9 mouse cellular contexts compared by ENCODE assay signal in genomic region chr7:112479116-112479515, GRCm38 (mm10). TPM values are rescaled to one million over a fixed set of nuclear protein-coding genes. Genes with fewer than 3 reads are reported as not detected.
DNase-seq lines count a peak whose midpoint lies in the region; ATAC-seq lines count a peak whose summit lies in the region.
"Had no signal": no experiment of that assay in that cellular context is flagged by ENCODE, and none has a peak within 500 bp of the region (broad histone marks: within the 10 kb centered on the region; RNA-seq: fewer than 3 reads in every experiment).

No protein-coding gene starts in this region.

- H3K4me2 ChIP-seq in kidney, embryonic 16.5 days (replicated peaks; ENCODE audit: low read depth, low read length) = no peak overlapping the region
- H3K4me2 ChIP-seq in limb, embryonic 13.5 days (replicated peaks) = no peak overlapping the region
- H3K4me2 ChIP-seq: midbrain, embryonic 12.5 days had no signal

- no peaks in the 10 kb centered on the region for H3K27me3 ChIP-seq in kidney, embryonic 16.5 days (ENCODE audit: insufficient read depth, low read length)
- no peaks in the 10 kb centered on the region for H3K27me3 ChIP-seq in limb, embryonic 13.5 days
- H3K27me3 ChIP-seq: midbrain, embryonic 12.5 days had no signal

- H3K27ac ChIP-seq in kidney, embryonic 16.5 days (ENCODE audit: low read length) = peak overlapping the region; percentile 50
- 0 out of 2 replicates have a peak overlapping the region, but pooled peaks have one; percentile 12 for H3K27ac ChIP-seq in limb, embryonic 13.5 days
- H3K27ac ChIP-seq: midbrain, embryonic 12.5 days had no signal

- no peaks in the 10 kb centered on the region for H3K36me3 ChIP-seq in kidney, embryonic 16.5 days (ENCODE audit: insufficient read depth, low read length)
- H3K36me3 ChIP-seq in limb, embryonic 13.5 days = no peaks in the 10 kb centered on the region
- H3K36me3 ChIP-seq: midbrain, embryonic 12.5 days had no signal

- peak; percentile 75 for ATAC-seq in kidney, embryonic 16.5 days (ENCODE audit: low FRiP score, low TSS enrichment)
- no peak; the same call in 1 of the 2 replicates for ATAC-seq in limb, embryonic 13.5 days (ENCODE audit: low FRiP score, low read depth)
- ATAC-seq in megakaryocyte, adult 5-6 weeks (ENCODE audit: poor library complexity, severe bottlenecking) = no peak

- H3K4me3 ChIP-seq in kidney, embryonic 16.5 days (ENCODE audit: low read length) = no peak overlapping the region
- H3K4me3 ChIP-seq in limb, embryonic 13.5 days = no peak overlapping the region
- H3K4me3 ChIP-seq: midbrain, embryonic 12.5 days had no signal

- no peak overlapping the region for H3K9ac ChIP-seq in kidney, embryonic 16.5 days (replicated peaks; ENCODE audit: low read length)
- no peak overlapping the region for H3K9ac ChIP-seq in limb, embryonic 13.5 days
- H3K9ac ChIP-seq: midbrain, embryonic 12.5 days had no signal

- DNase-seq in ovary, postnatal 36 days (ENCODE audit: low spot score) = peak; percentile 47
- DNase-seq in ovary, postnatal 10 days (ENCODE audit: low spot score) = no peak
- DNase-seq in heart, adult 11 months = peak; percentile 98
- no peak for DNase-seq in natural killer cell, adult 2 months (ENCODE audit: low spot score in 2 of 2)
- no peak for DNase-seq in embryo, embryonic 11 days

- no peaks in the 10 kb centered on the region for H3K9me3 ChIP-seq in kidney, embryonic 16.5 days (ENCODE audit: low read length)
- H3K9me3 ChIP-seq in limb, embryonic 13.5 days = no peaks in the 10 kb centered on the region
- H3K9me3 ChIP-seq: midbrain, embryonic 12.5 days had no signal

- 31% methylated on average over 6 of the region's 6 CpGs for WGBS in kidney, embryonic 16.5 days
- WGBS in limb, embryonic 13.5 days = 62% methylated on average over 6 of the region's 6 CpGs

- H3K4me1 ChIP-seq in kidney, embryonic 16.5 days (ENCODE audit: insufficient read depth, low read length) = peaks cover 42% of the 10 kb centered on the region
- H3K4me1 ChIP-seq in limb, embryonic 13.5 days = peaks cover 46% of the 10 kb centered on the region

RNA-seq across cellular contexts. Expression of gene Parva, which starts 51.8 kb away (rescaled TPM):
- polyA plus RNA-seq in kidney, embryonic 16.5 days (2015; fragmentation: Nextera tagmentation; extraction: Ambion mirVana) = 120 and 126 TPM in 2 replicates
- polyA plus RNA-seq in limb, embryonic 13.5 days (2015; fragmentation: Nextera tagmentation; extraction: Ambion mirVana) = 95.6 and 108 TPM in 2 replicates
- total RNA-seq in megakaryocyte, adult 5-6 weeks (2015) = not detected in 2 replicates
- total RNA-seq in megakaryocyte, adult 5-6 weeks (2017) = not detected in 2 replicates

Comparison
In these comparisons a context has a peak if more than half of its experiments do, and no peak if none do; other contexts are left out.
1. DNase-seq: peak in ovary, postnatal 36 days (single experiment) and heart, adult 11 months (single experiment); none in ovary, postnatal 10 days (single experiment), natural killer cell, adult 2 months (0 of 2) and embryo, embryonic 11 days (single experiment).